Mouse (Mus musculus): ENCODE results near the gene Mrpl21.

The Mrpl21 gene

GRCm38 (mm10) chr19:3282572-3283467 is at the start of gene Mrpl21, which contains the start of gene Ighmbp2:
Gene Mrpl21, plus strand, starts transcription at chr19:3282901.
Gene Ighmbp2, minus strand, starts transcription at chr19:3283017.
- peak; percentile 94 to 95 for DNase-seq

- DNase-seq, result peak in 1 of 2 experiments; percentile 1
These were observed 22.7 kb upstream of the Mrpl21 start for GRCm38 (mm10) chr19:3260016-3260415.

- peak in 1 of 2 experiments; percentile 1 for DNase-seq
These were observed 22.1 kb upstream of the Mrpl21 start for GRCm38 (mm10) chr19:3260591-3260990.

GRCm38 (mm10) chr19:3261336-3261735 is 21.4 kb upstream of the Mrpl21 start:
- peak; percentile 2 to 15 for DNase-seq

GRCm38 (mm10) chr19:3261764-3262525 is 20.8 kb upstream of the Mrpl21 start:
- DNase-seq, result peak; percentile 3 to 17

GRCm38 (mm10) chr19:3264348-3264747 is 18.4 kb upstream of the Mrpl21 start:
- DNase-seq, result peak; percentile 2 to 15

- DNase-seq, result peak in 1 of 2 experiments; percentile 16
These were observed 17.5 kb upstream of the Mrpl21 start for GRCm38 (mm10) chr19:3265180-3265579.

GRCm38 (mm10) chr19:3266136-3266535 is 16.6 kb upstream of the Mrpl21 start:
- DNase-seq, result no peak

GRCm38 (mm10) chr19:3266676-3267075 is 16.0 kb upstream of the Mrpl21 start:
- DNase-seq, result no peak

- DNase-seq, result no peak
These were observed 15.4 kb upstream of the Mrpl21 start for GRCm38 (mm10) chr19:3267340-3267739.

GRCm38 (mm10) chr19:3268218-3268980 is 14.3 kb upstream of the Mrpl21 start:
- no peak for DNase-seq

GRCm38 (mm10) chr19:3269279-3269678 is 13.4 kb upstream of the Mrpl21 start:
- no peak for DNase-seq

GRCm38 (mm10) chr19:3269803-3270202 is 12.9 kb upstream of the Mrpl21 start:
- no peak for DNase-seq

- peak in 1 of 2 experiments; percentile 14 for DNase-seq
These were observed 11.3 kb upstream of the Mrpl21 start for GRCm38 (mm10) chr19:3271366-3271765.

- DNase-seq, result peak in 1 of 2 experiments; percentile 15
These were observed 9.4 kb upstream of the Mrpl21 start for GRCm38 (mm10) chr19:3273331-3273730.

GRCm38 (mm10) chr19:3275744-3276365 is 6.8 kb upstream of the Mrpl21 start:
- no peak for DNase-seq

- DNase-seq, result peak in 1 of 2 experiments; percentile 2
These were observed 815 bp upstream of the Mrpl21 start for GRCm38 (mm10) chr19:3281886-3282285.

- DNase-seq, result no peak
These were observed 6.3 kb downstream of the Mrpl21 start for GRCm38 (mm10) chr19:3289006-3289405.

GRCm38 (mm10) chr19:3292028-3292427 is 9.3 kb downstream of the Mrpl21 start:
- DNase-seq, result peak; percentile 65 to 73

GRCm38 (mm10) chr19:3292993-3293392 is 10.3 kb downstream of the Mrpl21 start:
- DNase-seq, result no peak

GRCm38 (mm10) chr19:3295245-3295644 is 12.5 kb downstream of the Mrpl21 start:
- no peak for DNase-seq

GRCm38 (mm10) chr19:3297034-3297433 is 14.3 kb downstream of the Mrpl21 start:
- no peak for DNase-seq
